Mouse (Mus musculus) layer of hippocampus, adult 18-20 months (tissue): Measurements from ENCODE around the gene Ube2e2. TPM values are rescaled to one million over a fixed set of nuclear protein-coding genes. Genes with fewer than 3 reads are reported as not detected.
"Not testable (repeated sequence)": the region's sequence is repeated elsewhere in the genome, so short reads cannot be mapped to it uniquely, and the experiment has no call there.

ENCODE experiments used
- DNase-seq, 2 experiments: peaks; one replicate each; pipeline ENCODE4 v3.0.0; 2022; ENCODE audit warnings: low spot score in 2 of 2
- total RNA-seq, 2 experiments: library from RNA; stranded (reverse); gene quantifications; 2 replicates each; pipeline ENCODE4 v1.2.3; 2021

Ube2e2 gene
- total RNA-seq, 2 experiments from 2014 or later = 192 to 216 TPM

DNA sequence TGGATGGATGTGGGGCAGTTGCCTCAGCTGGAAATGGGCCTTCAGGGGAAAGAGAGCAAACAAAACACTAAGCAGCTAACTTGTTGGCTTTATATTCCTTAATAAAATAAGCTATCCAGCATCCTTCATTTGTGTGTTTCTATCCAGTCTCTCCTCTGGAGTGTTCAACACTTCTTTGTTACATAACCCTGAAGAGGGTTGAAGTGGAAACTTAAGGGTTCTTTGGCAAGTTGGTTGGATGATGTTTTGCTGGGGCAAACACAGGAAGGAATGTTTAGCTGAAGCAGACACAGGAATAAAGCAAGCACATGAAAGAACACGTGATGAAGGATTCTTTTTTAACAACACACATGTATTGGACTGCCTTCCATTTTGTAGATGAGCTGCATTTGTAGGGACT lies 256.3 kb downstream of the Ube2e2 start:
- DNase-seq = no peak

DNA sequence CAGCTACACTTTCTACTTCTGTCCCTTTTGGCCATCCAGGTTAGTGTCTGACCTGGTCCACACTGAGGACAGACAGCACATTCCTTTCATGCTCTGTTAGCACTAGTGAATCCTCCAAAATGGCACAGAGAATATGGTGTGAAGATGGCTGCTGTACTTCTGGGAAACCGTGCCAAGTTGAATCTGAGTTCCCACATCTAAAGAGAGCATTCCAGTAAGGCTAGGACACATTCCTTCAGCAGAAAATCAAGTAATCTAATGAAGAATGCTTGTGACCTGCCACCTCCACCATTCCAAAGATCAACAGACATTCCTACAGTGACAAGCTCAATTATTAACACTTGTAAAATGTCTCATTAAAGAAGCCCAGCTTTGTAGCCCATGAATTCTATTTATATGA lies 265.9 kb downstream of the Ube2e2 start:
- no peak for DNase-seq

DNA sequence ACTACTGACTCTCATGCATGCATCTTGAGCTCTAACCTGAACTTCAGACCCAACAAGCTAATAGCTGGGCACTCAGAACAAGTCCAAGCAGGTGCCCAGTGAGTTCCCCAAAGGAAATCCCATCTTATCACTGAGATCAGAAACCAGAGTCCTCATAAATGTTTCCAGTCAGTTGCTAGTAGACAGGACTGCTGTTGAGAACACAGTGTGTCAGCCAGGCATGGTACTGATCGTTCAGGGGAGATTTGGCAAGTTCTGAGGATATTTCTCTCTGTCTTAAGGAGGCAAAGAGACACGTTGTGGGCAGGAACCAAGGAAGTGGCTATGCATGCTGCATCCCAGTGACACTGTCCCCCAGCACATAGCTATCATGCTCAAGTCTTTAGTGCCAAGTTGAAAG lies 275.5 kb downstream of the Ube2e2 start:
- DNase-seq = no peak

DNA sequence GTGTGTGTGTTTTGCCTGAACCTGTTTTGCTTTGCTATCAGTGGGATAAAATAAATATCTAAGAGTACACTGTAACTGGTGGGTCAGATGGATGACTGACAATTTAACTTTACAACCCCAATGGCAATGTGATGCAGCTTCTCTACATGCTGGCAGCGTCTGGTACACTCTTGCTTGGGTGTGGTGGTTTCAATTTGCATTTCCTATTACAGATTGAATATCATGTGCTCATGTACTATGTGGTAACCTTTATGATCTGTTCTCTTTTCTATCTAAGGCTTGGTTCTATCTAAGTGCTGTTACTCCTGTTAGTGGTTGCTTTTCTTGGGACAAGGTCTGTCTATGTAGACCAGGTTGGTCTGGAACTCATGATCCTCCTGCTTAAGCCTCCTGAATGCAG lies 292.1 kb downstream of the Ube2e2 start:
- no peak for DNase-seq

DNA sequence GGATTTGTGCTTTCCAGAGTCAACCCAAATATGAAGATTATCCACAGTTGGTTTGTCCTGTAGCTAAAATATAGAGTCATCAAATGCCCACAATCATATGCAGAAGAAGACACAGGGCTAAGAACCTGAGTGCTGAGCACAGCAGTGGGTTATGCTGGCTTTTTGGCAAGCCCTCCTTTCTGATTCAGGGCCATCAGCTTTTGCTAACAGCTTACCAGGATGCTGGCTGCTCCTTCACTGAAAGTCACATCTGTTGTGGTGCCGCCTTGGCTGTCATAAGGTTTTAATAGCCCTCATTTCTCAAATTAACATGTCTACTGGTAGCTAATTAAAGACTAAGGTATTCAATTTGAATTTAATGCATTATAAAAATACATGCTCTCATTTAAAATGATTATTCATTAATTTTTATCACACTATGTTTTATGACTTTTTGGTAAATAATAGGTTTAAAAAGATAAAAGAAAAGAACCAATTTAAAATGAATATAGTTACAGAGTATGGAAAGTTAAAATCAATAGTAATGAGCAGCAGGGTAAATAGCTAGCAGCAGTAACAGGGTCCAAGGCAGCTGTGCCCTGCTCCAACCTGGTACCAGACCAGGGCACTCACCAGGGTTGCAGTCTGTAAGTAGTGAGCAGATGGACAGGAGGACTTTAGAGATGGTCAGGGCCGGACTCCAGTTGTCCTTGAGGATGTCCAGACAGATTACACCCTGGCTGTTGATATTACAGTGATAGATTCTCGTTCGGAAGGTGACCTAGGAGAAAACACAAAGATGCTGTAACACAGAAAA lies 307.6 kb downstream of the Ube2e2 start:
- peak in 1 of 2 experiments; percentile 29 for DNase-seq

DNA sequence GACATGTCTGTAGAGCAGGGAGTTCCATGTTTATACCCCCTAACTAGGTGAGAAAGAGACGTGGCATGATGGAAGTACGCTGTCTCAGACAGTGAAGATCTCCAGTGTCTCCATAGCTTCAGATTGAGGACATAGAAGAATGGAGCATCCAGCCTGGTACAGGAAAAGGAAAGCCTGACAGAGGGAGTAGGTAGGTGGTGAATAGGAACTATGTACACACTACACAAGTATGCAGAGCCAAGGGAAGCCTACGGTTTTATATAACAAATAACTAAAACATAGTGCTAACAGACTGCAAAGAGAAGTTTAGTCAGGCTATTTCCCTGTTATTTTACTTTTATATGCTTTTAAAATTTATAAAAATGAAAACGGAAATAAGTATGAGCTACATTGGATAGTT lies 312.3 kb downstream of the Ube2e2 start:
- peak in 1 of 2 experiments; percentile 53 for DNase-seq

DNA sequence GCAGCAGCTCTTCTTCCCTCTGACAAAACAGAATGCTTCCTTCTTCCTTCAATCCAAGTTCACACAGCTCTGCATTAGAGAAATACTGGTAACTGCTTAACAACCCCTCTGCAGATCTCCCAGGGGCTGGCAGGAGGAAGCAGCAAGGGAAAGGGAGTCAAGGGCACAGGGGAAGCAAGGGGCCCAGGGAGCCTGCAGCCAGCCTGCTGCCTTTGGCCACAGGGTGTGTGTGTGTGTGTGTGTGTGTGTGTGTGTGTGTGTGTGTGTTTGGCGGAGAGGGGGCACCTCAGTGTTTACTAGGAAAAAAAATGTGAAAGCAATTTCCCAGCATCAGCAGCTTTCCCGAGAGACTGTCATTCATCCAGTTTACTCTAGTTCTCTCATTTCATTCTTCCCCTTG lies 319.3 kb downstream of the Ube2e2 start:
- no peak for DNase-seq

DNA sequence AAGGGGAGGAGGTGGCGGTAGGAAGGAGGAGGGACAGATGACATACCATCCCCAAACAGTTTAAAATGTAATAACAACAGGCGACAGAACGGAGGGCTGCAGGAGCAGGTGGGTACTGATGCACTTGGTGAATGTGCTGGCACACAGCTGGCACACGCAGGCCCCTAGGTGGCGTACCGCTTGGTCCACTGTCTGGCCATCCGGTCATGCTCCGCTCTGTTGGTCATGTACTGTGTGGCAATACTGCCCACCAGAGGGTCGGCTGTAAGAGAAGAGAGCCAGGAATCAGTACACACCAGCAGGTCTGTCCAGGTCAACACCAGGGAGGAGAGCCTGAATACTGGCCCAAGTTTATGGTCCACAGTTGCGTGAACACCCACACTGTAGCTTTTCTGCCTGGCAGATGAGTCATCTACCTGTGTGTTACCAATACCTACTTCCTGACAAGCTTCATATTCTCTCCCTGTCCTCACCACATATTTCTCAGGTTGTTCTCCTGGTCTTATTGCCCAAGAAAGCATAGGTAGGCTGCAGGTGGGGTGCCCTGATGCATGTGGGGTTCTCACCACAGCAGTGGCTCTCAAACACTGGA lies 319.8 kb downstream of the Ube2e2 start:
- no peak for DNase-seq

DNA sequence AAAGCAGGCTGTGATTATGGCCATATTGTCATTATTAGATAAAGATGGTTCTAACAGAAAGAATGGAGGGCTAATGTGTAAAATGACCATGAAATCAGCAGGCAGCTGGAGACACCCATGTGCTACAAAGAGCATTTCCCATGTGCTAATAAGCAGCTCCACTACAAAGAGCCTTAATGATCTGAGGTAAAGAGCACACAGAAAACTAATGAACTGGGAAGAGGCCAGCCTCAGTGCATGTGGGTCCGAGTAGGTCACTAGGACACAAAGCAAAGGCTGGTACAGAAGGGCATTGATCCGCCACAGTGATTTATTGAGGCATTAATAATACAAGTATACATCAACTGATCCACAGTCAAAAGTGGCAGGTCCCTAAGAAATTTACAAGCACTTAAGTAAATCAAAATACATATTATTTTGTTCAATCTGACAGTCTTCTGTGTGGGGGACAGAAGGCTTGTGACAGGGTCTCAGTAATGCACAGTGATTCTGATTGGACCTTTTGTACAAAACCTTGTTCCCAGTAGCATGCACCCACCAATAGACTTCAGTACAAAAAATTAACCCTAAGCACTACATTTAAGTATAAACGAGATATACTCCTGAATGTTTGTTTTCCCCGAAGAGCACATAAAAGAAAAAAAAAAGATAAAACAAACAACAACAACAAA lies 320.6 kb downstream of the Ube2e2 start:
- no peak for DNase-seq

DNA sequence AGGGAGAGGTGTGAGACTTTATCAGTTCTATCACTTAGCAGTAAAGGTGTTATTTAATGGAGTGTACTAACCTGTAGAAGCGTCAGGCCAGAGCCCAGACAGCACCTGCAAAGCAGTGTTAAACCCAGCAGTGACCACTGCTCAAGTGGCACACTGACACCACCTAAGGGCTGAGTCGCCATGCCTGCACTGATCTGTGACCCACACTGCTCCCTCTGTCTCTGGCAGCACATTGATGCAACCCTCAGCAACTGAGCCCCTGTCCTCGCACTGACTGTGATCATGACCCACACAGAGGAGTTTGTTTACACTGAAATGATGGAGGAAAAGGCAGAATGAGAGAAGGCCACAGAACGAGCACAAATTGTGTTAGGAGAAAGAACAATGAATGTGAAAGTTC lies 321.2 kb downstream of the Ube2e2 start:
- DNase-seq = no peak

DNA sequence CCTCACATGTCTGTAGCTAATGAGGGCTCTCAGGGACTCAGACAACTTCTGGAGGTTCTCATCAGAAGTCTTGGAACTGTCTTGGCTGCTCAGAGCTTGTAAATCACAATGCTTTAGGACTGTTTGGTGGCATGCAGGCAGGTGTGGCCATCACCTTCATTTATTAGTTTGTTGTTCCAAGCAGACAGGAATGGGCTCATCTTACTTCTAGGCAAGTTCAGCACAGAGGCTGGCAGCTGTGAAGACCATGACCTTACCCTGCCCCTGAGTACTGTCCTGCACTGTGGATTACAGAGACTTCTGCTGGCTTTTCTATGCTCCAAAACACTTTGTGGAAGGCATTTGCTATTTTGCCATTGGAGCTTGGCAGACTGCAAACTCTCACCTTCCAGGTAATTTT lies 324.5 kb downstream of the Ube2e2 start:
- DNase-seq = no peak

DNA sequence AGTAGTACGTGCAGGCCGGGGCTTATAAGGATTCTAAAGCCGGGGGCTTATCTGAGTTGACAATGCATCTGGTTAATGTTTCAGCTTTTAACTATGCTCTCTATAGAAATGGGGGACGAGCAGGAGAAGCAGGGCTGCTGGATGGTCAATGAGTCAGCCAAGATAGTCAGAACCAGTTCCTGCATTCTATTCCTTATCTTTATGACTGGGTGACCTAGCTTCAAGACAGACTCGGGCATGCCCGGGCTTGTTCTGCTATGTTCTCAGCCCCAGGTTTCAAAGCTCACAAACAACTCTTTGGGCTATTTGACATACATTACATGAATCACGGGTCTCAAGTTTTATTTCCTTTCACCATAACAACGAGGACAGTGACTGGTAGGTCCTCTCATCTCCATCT lies 329.1 kb downstream of the Ube2e2 start:
- not testable (repeated sequence) for DNase-seq

DNA sequence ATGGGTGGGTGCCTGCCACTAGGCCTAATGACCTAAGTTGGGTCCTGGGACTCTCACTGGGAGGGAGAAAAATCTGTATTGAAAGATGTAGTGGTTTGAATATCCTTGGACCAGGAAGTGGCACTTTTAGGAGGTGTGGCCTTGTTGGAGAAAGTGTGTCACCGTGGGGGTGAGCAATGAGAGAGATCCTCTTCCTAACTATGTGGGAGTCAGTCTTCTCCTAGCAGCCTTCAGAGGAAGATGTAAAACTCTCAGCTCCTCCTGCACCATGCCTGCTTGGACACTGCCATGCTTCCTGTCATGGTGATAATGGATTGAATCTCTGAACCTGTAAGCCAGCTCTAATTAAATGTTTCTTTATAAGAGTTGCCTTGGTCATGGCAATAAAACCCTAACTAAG lies 338.8 kb downstream of the Ube2e2 start:
- DNase-seq = no peak

DNA sequence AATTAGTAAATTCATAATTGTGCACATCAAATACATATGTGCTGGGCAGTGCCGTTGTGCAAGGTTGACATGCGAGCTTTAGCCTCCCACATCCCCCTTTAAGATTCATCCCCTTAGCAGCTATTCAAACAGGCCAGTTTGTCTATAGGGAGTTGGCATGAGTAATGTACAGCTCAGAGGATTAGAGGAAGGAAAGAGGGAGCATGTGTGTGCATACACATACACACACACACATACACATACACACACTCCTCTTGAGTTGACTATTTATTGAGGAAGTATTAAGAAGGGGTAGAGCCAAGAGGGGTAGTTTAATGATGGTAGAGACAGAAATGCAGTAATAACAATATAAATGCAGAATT lies 339.5 kb downstream of the Ube2e2 start:
- DNase-seq = no peak

DNA sequence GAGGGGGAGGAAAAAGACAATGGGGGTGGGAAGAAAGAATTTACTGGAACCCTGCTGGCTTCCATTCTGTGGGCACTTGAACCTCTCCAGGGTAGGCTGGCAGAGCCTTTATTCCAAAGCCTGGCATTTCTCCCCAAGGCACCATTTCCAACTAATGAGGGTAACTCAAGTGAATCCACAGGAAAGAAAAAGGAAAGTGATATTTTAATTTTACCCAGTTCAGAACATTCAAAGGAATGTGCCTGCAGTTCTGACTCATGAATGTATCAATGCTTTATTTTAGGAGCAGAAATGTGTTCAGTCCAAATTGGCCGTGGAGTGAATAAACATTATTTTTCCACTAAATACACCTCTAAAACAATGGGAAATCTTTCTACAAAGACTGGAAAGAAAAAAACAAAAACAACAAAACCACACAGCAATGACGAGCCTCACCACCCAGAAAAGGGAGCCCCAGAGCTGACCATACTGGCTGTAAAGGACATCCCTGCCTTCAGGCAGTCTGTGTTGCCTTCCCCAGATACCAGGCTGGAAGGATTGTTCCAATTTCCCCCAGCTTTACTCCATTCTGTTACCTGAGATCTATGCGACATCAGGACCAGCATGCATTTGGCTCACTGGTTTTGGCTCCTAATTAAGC lies 340.0 kb downstream of the Ube2e2 start:
- peak in 1 of 2 experiments; percentile 57 for DNase-seq

DNA sequence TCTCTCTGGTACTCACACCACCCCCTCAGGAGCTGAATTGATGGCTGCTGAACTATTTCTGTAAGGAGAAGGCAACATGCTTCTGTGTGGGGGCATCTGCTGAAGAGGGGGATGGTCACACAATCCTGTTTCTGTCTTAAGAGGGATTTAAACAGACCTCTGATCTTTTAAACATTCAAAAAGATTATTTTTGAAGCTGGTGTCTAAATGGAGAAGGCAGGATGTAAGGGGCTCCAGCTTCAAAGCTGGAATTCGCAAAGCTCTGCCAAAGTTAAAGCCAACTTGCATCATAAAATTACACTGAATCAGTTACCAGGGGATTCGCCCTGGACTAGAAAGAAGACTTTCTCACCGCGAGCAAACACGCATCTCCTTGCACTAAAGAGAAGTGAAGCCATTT lies 346.5 kb downstream of the Ube2e2 start:
- peak in 1 of 2 experiments; percentile 34 for DNase-seq

DNA sequence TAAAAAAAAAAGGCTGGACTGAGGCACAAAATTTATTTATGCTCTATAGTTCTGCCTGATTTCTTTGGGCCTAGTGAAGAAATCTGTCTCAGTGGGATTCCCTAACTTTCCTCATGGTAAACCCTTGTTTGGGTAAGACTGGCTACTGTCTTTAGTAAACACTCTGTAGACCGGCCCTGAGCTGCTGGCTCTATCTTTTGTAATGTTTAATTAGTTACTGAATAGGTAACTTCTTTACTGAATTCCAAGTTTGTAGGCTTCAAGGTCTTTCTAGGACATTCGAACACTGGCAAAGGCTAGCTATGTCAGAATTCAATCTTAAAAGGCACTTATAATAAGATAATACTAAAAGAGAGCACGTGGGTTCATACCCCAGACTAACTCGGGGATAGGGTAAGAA lies 355.0 kb downstream of the Ube2e2 start:
- not testable (repeated sequence) for DNase-seq

DNA sequence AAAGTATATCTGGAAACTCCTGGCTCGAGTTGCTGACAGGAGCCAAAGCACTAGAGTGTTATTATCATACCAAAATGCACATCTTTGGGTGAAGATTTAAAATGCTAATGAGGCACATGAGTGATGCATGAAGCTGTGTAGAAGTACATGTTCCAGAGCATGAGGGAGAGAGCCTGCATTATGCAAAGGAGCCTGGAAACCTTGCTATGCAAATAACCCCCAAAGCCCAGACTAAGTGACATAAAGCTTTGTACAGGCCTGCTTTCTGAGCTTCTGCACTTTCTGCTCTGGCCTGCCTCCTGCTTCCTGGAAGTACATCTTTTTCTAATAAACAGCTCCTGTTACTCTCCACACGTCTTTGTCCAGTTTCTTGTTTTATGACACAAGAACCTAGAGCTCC lies 363.2 kb downstream of the Ube2e2 start:
- DNase-seq = no peak

DNA sequence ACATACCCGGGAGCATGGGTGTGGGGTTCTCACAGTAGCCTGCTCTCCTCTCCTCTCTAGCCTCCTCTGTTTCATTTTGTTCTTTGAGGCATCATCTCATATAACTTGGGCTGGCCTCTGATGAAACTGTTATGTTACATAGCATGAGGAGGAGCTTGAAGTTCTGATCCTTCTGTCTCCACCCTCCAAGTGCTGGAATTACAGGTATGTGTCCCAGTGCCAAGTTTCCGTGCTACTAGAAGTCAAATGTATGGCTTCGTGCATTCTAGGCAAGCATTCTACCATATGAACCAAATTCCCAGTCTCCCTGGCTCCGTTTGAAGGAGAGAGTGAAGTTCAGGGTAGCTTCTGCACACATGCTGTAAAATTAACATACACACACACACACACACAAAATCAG lies 363.6 kb downstream of the Ube2e2 start:
- no peak for DNase-seq
